Mouse (Mus musculus) liver, embryonic 14.5 days (tissue): ENCODE measurements at regions not wholly inside any gene's neighbourhood (a gene's known extent, or its start where the extent isn't known, plus 50 kb on each side); places are given as distances from the start of the nearest gene placed in this dataset.

Experiments used
- CTCF ChIP-seq: IDR thresholded peaks from 2 replicates; pipeline ENCODE4 v1.5.1; 2016; ENCODE audit warnings: antibody characterized with exemption, low read depth, control low read depth
- EP300 ChIP-seq: IDR thresholded peaks from 2 replicates; pipeline ENCODE4 v1.6.1; 2016; ENCODE audit warnings: antibody characterized with exemption, low read depth

DNA sequence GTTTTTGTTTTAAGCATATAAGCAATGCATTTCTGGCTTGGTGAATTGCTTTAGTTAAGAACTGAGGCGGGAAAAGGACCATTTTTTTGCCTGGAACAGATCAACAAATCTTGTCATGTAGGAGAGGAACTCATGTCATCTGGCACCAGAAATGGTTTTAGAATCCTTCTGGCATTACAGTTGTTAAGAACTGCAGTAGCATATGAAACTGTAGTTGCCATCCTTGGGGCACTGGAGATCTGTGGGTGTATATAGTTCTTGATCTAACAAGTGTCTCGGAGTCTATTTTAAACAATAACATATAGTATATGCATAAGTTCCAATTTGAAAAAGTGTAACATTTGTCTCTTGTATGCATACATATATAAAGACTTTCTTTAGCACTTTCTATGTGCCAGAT, 129.6 kb downstream of the Amer3 start:
- TF ChIP-seq CTCF (no peak), EP300 (no peak)
